18 mouse cellular contexts compared by ENCODE assay signal in genomic region chr9:120358060-120358459, GRCm38 (mm10). TPM values are rescaled to one million over a fixed set of nuclear protein-coding genes. Genes with fewer than 3 reads are reported as not detected.
DNase-seq lines count a peak whose midpoint lies in the region; TF ChIP-seq lines count a peak whose summit lies in the region.
"Had no signal": no experiment of that assay in that cellular context is flagged by ENCODE, and none has a peak within 500 bp of the region (broad histone marks: within the 10 kb centered on the region; RNA-seq: fewer than 3 reads in every experiment).

No protein-coding gene starts in this region.

- no peak for TF ChIP-seq CTCF in layer of hippocampus, adult 2 months (conservative IDR thresholded peaks at IDR 0.05)

- no peak overlapping the region for H3K4me3 ChIP-seq in layer of hippocampus, adult 2 months

- peak; percentile 95 for DNase-seq in heart, adult 11 months
- no peak for DNase-seq in heart, postnatal 10 days
- peak; percentile 14 for DNase-seq in heart, postnatal 25 days (ENCODE audit: low spot score)
- DNase-seq in heart, adult 8-10 months (ENCODE audit: low spot score): no peak
- DNase-seq in layer of hippocampus, adult 2 months (ENCODE audit: low spot score in 2 of 2): no peak
- DNase-seq in layer of hippocampus, adult 9-11 months: no peak
- DNase-seq: adrenal gland, adult 2 months; adrenal gland, adult 8-10 months; adrenal gland, postnatal 10 days; adrenal gland, postnatal 14 days; adrenal gland, postnatal 25 days; adrenal gland, postnatal 36 days; B cell, adult 2 months; cerebellum, adult 11 months; cerebellum, adult 11-12 months; cerebellum, adult 18-20 months had no signal

- intact Hi-C loops in heart, postnatal 10 days (cut with DNase I): no loop called here
- intact Hi-C loops in heart, postnatal 25 days (cut with DNase I): no loop called here

- H3K27ac ChIP-seq in layer of hippocampus, adult 2 months: peak overlapping the region; percentile 94

RNA-seq across cellular contexts. Expression of gene Myrip, which starts 56.7 kb away (rescaled TPM):
- 1 to 10 TPM; 2.3 to 3.8 TPM for total RNA-seq in heart, postnatal 10 days (2021)
- total RNA-seq in heart, postnatal 25 days (2021): 1 to 10 TPM; 4.5 to 4.8 TPM
- 1 to 10 TPM; 5.1 to 6.9 (median 6.3) TPM for total RNA-seq in heart, adult 8-10 months (2022)
- 10 to 100 TPM; 54.7 to 58.7 TPM for total RNA-seq in layer of hippocampus, adult 2 months (2021)
- total RNA-seq: CH12.LX, MEL had no signal

Comparison
In these comparisons a context has a peak if more than half of its experiments do, and no peak if none do; other contexts are left out.
1. DNase-seq: peak in heart, adult 11 months (single experiment) and heart, postnatal 25 days (single experiment); none in heart, postnatal 10 days (0 of 2), heart, adult 8-10 months (single experiment), layer of hippocampus, adult 2 months (0 of 2) and layer of hippocampus, adult 9-11 months (single experiment).
2. RNA of gene Myrip, which starts 56.7 kb away (total RNA-seq): 54.7 to 58.7 TPM in layer of hippocampus, adult 2 months; 5.1 to 6.9 TPM in heart, adult 8-10 months, 4.5 to 4.8 TPM in heart, postnatal 25 days and 2.3 to 3.8 TPM in heart, postnatal 10 days; every median in the first group is over 4 times any median in the second.